20 mouse cellular contexts compared by ENCODE assay signal in the genomic region with DNA sequence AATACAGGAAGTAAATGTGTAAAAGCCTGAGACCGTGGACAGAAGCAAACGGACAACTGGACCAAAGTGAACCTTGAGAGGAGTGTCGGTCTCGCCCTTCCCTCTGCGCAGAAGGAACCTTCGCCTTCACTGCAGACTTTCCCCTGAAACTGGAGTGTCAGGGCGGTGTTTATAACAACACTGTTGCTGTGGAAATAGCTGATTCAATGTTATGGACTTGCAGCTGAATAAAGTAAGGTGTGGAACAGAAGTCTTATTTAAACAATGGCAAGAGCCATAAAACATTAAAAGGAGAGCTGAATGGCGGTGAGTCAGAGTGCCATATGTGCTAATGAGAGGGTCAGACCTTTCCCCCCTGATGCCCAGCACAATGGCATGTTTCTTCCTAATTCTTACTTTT. TPM values are rescaled to one million over a fixed set of nuclear protein-coding genes. Genes with fewer than 3 reads are reported as not detected.
DNase-seq lines count a peak whose midpoint lies in the region; ATAC-seq and TF ChIP-seq lines count a peak whose summit lies in the region.
"Had no signal": no experiment of that assay in that cellular context is flagged by ENCODE, and none has a peak within 500 bp of the region (broad histone marks: within the 10 kb centered on the region; RNA-seq: fewer than 3 reads in every experiment).

No protein-coding gene starts in this region.

- peaks cover 28% of the 10 kb centered on the region for H3K4me1 ChIP-seq in lung, embryonic 15.5 days
- H3K4me1 ChIP-seq in intestine, postnatal 0 days (replicated peaks; ENCODE audit: control insufficient read depth, insufficient read depth, low read length) = peaks cover 23% of the 10 kb centered on the region; the same call in 1 of the 2 replicates
- H3K4me1 ChIP-seq in stomach, postnatal 0 days (replicated peaks; ENCODE audit: control insufficient read depth, insufficient read depth) = peaks cover 5% of the 10 kb centered on the region
- H3K4me1 ChIP-seq: midbrain, embryonic 13.5 days had no signal

- no peaks in the 10 kb centered on the region for H3K36me3 ChIP-seq in lung, embryonic 15.5 days
- peaks cover 7% of the 10 kb centered on the region; the same call in 1 of the 2 replicates for H3K36me3 ChIP-seq in intestine, postnatal 0 days (ENCODE audit: control insufficient read depth, insufficient read depth)
- H3K36me3 ChIP-seq in stomach, postnatal 0 days (ENCODE audit: control insufficient read depth, insufficient read depth, low read length) = no peaks in the 10 kb centered on the region
- H3K36me3 ChIP-seq: hindbrain, embryonic 15.5 days; midbrain, embryonic 13.5 days; neural tube, embryonic 12.5 days had no signal

- no peak overlapping the region for H3K4me3 ChIP-seq in lung, embryonic 15.5 days
- H3K4me3 ChIP-seq in intestine, postnatal 0 days (ENCODE audit: low read depth, low read length) = no peak overlapping the region
- no peak overlapping the region for H3K4me3 ChIP-seq in stomach, postnatal 0 days (ENCODE audit: low read depth, low read length)
- H3K4me3 ChIP-seq: hindbrain, embryonic 15.5 days; left cerebral cortex, adult 2 months; megakaryocyte, embryonic 14.5 days; midbrain, embryonic 13.5 days; neural tube, embryonic 12.5 days had no signal

- peak overlapping the region; percentile 80 for H3K27ac ChIP-seq in lung, embryonic 15.5 days
- peak overlapping the region; percentile 86 for H3K27ac ChIP-seq in intestine, postnatal 0 days (ENCODE audit: low read depth, low read length)
- H3K27ac ChIP-seq in stomach, postnatal 0 days (replicated peaks) = peak overlapping the region; percentile 95
- H3K27ac ChIP-seq: hindbrain, embryonic 15.5 days; left cerebral cortex, adult 2 months; midbrain, embryonic 13.5 days; neural tube, embryonic 12.5 days had no signal

- no peaks in the 10 kb centered on the region for H3K27me3 ChIP-seq in lung, embryonic 15.5 days
- no peaks in the 10 kb centered on the region for H3K27me3 ChIP-seq in intestine, postnatal 0 days (replicated peaks; ENCODE audit: control insufficient read depth, insufficient read depth, low read length)
- no peaks in the 10 kb centered on the region for H3K27me3 ChIP-seq in stomach, postnatal 0 days (ENCODE audit: control insufficient read depth, insufficient read depth, low read length)
- H3K27me3 ChIP-seq: hindbrain, embryonic 15.5 days; midbrain, embryonic 13.5 days; neural tube, embryonic 12.5 days had no signal

- H3K4me2 ChIP-seq in lung, embryonic 15.5 days = no peak overlapping the region
- no peak overlapping the region for H3K4me2 ChIP-seq in intestine, postnatal 0 days (replicated peaks; ENCODE audit: low read depth)
- H3K4me2 ChIP-seq in stomach, postnatal 0 days (replicated peaks; ENCODE audit: low read depth) = no peak overlapping the region
- H3K4me2 ChIP-seq: hindbrain, embryonic 15.5 days; midbrain, embryonic 13.5 days; neural tube, embryonic 12.5 days had no signal

- DNase-seq in lung, postnatal 4 days = no peak
- DNase-seq in lung, postnatal 36 days = peak; percentile 55
- DNase-seq in stomach, postnatal 0 days (ENCODE audit: low spot score) = peak; percentile 79
- no peak for DNase-seq in thymus, postnatal 10 days (ENCODE audit: low spot score in 2 of 2)
- DNase-seq in yolk sac, embryonic 10.5 days (ENCODE audit: low spot score) = no peak
- DNase-seq: adrenal gland, adult 2 months; cerebellum, adult 2 months; heart, postnatal 4 days; kidney, adult 11 months; right cerebral cortex, postnatal 14 days; spleen, adult 18-20 months; thymus, adult 18-20 months had no signal

- WGBS in lung, embryonic 15.5 days = 66% methylated on average over 8 of the region's 8 CpGs
- WGBS in intestine, postnatal 0 days = 22% methylated on average over 8 of the region's 8 CpGs
- 50% methylated on average over 8 of the region's 8 CpGs for whole genome bisulfite sequencing in stomach, postnatal 0 days

- ATAC-seq in lung, embryonic 15.5 days (ENCODE audit: borderline replicate concordance, extremely low read depth, low FRiP score, low TSS enrichment) = no peak
- ATAC-seq in intestine, postnatal 0 days = peak; percentile 71
- peak; percentile 78 for ATAC-seq in stomach, postnatal 0 days (ENCODE audit: low FRiP score, low TSS enrichment)
- ATAC-seq: forebrain, embryonic 16.5 days; midbrain, embryonic 13.5 days had no signal

- no peak for TF ChIP-seq CTCF in intestine, postnatal 0 days (IDR thresholded peaks at IDR 0.05; ENCODE audit: low read depth)
- no peak for TF ChIP-seq CTCF in stomach, postnatal 0 days (IDR thresholded peaks at IDR 0.05; ENCODE audit: low read depth)

- no peaks in the 10 kb centered on the region for H3K9me3 ChIP-seq in lung, embryonic 15.5 days
- H3K9me3 ChIP-seq in intestine, postnatal 0 days (ENCODE audit: control insufficient read depth) = no peaks in the 10 kb centered on the region
- H3K9me3 ChIP-seq in stomach, postnatal 0 days (ENCODE audit: control insufficient read depth, low read length) = no peaks in the 10 kb centered on the region
- H3K9me3 ChIP-seq: hindbrain, embryonic 15.5 days; megakaryocyte, embryonic 14.5 days; midbrain, embryonic 13.5 days; neural tube, embryonic 12.5 days had no signal

- no peak overlapping the region for H3K9ac ChIP-seq in lung, embryonic 15.5 days
- H3K9ac ChIP-seq in intestine, postnatal 0 days (ENCODE audit: low read depth, low read length) = no peak overlapping the region
- H3K9ac ChIP-seq in stomach, postnatal 0 days (ENCODE audit: low read length) = no peak overlapping the region
- H3K9ac ChIP-seq: hindbrain, embryonic 15.5 days; midbrain, embryonic 13.5 days; neural tube, embryonic 12.5 days had no signal

- no peak for TF ChIP-seq EP300 in stomach, postnatal 0 days (optimal IDR thresholded peaks at IDR 0.05)

RNA-seq across cellular contexts. Expression of gene Baiap2l1, which starts 40.5 kb away (rescaled TPM):
- 9.8 and 11.1 TPM in 2 replicates for polyA plus RNA-seq in lung, embryonic 15.5 days (2015; fragmentation: Nextera tagmentation; extraction: Ambion mirVana)
- 38.8 and 41.1 TPM in 2 replicates for polyA plus RNA-seq in intestine, postnatal 0 days (2015; fragmentation: Nextera tagmentation; extraction: Ambion mirVana)
- 25.3 and 26.8 TPM in 2 replicates for polyA plus RNA-seq in stomach, postnatal 0 days (2015; fragmentation: Nextera tagmentation; extraction: Ambion mirVana)

Comparison
In these comparisons a context has a peak if more than half of its experiments do, and no peak if none do; other contexts are left out.
1. DNase-seq: peak in lung, postnatal 36 days (single experiment) and stomach, postnatal 0 days (single experiment); none in lung, postnatal 4 days (0 of 2), thymus, postnatal 10 days (0 of 2) and yolk sac, embryonic 10.5 days (single experiment).
2. Peak in every context shown above with its lines, with median percentiles within 50 percentile points of each other: H3K27ac ChIP-seq.